Mouse (Mus musculus) kidney, postnatal 36 days (tissue): ENCODE measurements around the gene Cela3b.
"Not testable (repeated sequence)": the region's sequence is repeated elsewhere in the genome, so short reads cannot be mapped to it uniquely, and the experiment has no call there.

Experiments used
- DNase-seq, 2 experiments: peaks; one replicate each; pipeline ENCODE4 v3.0.0; 2021 to 2022; ENCODE audit warnings: mixed read lengths in 2 of 2

The Cela3b gene

DNA sequence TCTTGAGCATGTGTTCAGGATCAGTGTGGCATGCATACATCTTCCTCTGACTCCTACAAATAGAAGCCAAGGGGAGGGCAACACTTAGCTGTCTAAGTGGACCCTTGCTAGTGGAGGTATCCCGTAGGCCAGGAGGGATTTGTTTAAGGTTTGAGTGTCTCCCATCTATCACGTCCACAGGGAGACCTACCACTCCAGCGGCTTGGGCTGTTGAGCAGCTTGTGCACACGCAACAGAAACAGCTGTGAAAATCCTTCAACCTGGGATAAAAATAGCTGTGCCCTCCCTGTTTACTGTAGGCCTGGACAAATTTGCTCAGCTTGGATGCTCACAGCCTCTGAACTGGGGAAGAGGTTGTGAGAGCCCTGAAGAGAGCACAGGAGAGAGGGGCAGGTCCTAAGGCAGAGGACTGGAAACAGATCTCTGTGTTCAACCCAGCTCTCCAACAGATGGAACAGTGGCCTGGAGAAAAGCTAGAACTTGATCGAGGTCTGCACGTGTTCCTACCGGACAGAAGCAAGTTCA, 18.1 kb downstream of the Cela3b start:
- not testable (repeated sequence) for DNase-seq

- no peak for DNase-seq
These were observed 20.6 kb downstream of the Cela3b start, which contains the start of gene Cela3a for GRCm38 (mm10) chr4:137409691-137410090. Cela3a (minus strand) TSS chr4:137409791.

DNA sequence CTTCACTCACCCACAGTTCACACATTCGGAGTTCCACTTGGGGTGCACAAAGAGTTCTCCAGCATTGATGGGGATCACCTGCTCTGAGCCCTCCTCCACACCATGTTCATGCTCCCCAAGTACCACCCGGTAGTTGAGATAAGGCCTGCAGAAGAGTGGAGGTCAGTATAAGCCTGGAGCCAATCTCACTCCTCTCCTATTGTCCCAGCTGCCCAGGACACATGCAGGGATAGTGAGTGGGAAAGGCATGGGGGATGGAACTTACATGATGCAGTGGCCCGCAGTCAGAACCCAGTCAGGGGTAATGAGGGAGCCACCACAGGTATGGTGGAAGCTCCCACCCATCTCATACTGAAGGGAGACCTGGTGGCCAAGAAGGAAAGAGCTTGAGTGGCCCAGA, 24.8 kb downstream of the Cela3b start:
- no peak for DNase-seq

DNA sequence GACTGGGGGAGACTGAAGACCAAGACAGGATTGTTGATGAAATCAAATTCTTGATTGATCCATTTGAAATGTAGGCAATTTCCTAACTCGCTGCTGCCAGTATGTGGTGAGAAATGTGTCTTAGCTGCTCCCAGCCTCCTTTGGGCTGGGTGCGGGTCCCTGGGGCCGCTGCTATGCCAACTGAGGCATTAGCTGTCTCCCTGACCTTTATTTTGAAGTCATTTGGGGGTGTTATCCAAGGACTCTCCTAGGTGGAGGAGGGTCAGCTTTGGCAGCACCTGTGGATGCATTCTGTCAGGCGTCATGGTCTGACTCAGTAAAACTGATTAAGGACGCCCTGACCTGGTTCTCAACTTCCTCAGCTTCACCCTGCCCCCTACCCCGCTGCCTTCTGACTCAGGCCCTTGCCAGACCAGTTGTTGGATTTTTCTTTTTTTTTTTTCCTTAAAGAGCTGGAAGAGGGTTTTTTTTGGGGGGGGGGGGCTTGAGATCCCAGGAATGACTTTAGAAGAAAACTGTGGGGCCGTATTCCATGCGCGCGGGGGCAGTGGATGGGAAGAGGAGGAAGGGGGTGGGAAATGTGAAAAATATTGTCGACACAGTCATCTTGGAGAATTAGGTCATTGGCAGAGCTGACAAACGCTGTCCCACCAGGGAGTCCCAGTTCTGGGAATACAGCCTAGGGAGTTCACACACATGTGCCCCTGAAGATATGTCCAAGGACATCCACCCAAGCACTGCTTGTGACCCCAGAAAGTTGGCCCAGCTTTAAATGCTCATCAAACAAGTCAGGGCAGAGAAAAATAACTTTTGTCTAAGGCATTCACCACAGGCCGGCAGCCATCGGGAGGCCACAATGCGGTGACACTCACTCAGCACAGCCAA, 33.5 kb downstream of the Cela3b start:
- DNase-seq = peak in 1 of 2 experiments; percentile 49

- peak in 1 of 2 experiments; percentile 61 for DNase-seq
These were observed 36.8 kb downstream of the Cela3b start for GRCm38 (mm10) chr4:137393378-137394135.

GRCm38 (mm10) chr4:137392874-137393273, 37.5 kb downstream of the Cela3b start:
- no peak for DNase-seq

- no peak for DNase-seq
These were observed 39.1 kb downstream of the Cela3b start for GRCm38 (mm10) chr4:137391287-137391686.

GRCm38 (mm10) chr4:137390196-137390595, 40.1 kb downstream of the Cela3b start:
- no peak for DNase-seq

- peak; percentile 62 to 80 for DNase-seq
These were observed 41.4 kb downstream of the Cela3b start for GRCm38 (mm10) chr4:137388983-137389382.

GRCm38 (mm10) chr4:137388059-137388794, 42.1 kb downstream of the Cela3b start:
- DNase-seq = peak; percentile 90

GRCm38 (mm10) chr4:137387482-137388058, 42.8 kb downstream of the Cela3b start:
- no peak for DNase-seq

DNA sequence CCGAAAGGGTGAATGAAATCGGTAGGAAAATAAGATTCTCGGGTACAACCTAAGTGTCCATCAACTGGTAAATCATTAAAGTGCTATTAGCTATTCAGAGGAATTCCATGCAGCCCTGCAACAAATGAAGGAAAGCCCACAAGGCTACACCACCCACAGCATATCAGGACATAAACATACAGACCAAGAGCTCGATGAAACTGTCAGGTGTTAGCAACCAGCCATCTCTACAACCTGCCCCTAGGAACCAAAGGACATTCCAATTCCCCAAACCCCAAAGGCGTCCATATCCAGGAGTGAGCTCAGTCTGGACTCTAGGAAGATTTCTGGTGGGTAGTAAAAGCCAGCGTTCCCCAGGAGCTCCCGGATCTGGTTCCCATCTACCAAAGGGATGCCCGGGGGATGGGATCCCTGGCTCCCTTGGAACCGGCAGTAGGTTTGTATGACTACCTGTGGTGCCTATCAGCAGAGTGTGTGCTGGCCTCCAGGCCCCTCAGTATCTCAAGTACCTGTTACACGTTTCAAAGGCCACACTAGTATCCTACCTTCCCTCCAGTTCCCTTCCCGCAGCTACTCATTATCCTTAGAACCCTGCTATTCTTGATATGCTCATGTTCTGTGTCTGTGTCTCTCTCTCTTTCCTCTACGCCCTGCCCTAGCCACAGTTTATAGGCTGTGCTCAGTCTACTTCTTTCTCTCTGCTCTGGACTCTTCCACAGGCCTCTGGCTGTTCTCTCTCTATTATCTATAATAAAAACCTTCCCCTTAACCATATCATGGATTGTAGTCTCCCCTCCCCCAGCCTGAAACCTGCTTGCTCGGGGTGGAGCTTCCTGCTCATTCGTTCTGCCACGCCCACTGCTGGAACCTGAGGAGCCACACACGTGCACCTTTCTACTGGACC, 49.4 kb downstream of the Cela3b start:
- no peak for DNase-seq

- no peak for DNase-seq
These were observed 50.6 kb downstream of the Cela3b start for GRCm38 (mm10) chr4:137379713-137380255.

DNA sequence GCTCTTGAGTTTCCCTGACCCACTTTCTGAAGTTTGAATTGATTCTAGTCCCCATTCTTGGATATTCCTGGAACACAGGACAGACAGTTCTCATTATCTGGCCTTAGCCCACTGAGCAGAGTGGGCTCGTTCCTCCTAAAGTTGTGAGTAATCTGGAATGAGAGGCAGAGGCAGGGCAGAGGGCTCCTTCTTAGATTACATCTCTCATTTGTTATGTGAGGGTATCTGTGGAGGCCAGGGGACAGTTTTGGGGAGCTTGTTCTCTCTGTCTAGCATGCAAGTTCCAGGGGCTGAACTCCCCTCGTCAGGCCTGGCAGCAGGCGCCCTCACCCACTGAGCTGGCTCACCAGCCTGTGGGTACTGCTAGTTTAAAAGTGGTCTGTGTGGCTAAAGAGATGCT, 51.3 kb downstream of the Cela3b start:
- DNase-seq = no peak

- no peak for DNase-seq
These were observed 52.6 kb downstream of the Cela3b start for GRCm38 (mm10) chr4:137377526-137378304.

GRCm38 (mm10) chr4:137376778-137377177, 53.6 kb downstream of the Cela3b start:
- DNase-seq = no peak

- DNase-seq = no peak
These were observed 54.7 kb downstream of the Cela3b start for GRCm38 (mm10) chr4:137375314-137376278.

GRCm38 (mm10) chr4:137373711-137374110, 56.6 kb downstream of the Cela3b start:
- peak in 1 of 2 experiments; percentile 53 for DNase-seq
